Mouse (Mus musculus) inflammation-experienced regulatory T-cells, adult 16 weeks (primary cell): ENCODE measurements around the gene Pex12. TPM values are rescaled to one million over a fixed set of nuclear protein-coding genes. Genes with fewer than 3 reads are reported as not detected.

Source experiments
- polyA plus RNA-seq: library from polyadenylated mRNA; unstranded; fragments of 100-300 nt; shearing (Covaris generic); gene quantifications from one replicate; pipeline ENCODE4 v1.2.1, GENCODE M21; 2017

The Pex12 gene
- polyA plus RNA-seq: 16.3 TPM

DNA sequence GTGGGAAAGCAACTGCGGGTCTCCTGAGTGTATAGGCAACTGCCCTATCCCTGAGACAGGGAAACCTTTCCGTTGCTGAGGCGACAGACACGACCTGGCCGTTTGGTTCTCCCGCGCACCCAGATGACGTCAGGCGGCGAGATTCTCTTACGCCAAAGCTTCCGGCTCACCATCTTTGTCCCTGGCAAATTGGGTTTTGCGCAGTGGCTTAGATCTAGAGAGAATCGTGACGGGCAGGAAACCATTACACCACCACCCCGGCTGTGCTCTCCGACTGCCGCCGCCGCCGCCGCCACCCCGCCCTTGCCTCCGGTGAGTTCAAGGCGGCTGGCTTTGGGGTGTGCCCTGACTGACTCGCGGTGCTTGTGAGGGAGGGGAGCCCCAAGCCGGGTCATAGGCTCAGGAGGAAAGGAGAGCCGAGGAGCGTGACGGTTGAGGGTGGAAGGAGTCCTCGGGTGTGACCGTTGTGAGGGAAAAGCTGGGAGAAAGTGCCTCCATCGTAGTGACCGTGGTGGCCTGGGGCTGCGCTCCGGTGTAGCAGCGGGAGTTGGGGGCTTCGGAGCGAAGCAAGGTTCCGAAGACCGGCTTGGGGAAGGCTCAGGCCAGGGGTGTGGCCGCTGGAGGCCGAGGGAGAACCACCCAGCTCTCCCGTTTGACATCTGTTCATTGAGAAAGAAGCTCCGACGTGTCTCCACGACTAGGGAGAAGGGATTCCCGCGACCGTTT is at the start of gene Pex12:
Gene Pex12 (minus strand): TSS at position 61 of the 726 bp plus-strand sequence.

GRCm38 (mm10) chr11:83298225-83299195 is 3.9 kb downstream of the Pex12 start, which contains the start of gene Ap2b1:
Ap2b1 (plus strand) TSS chr11:83299024.

DNA sequence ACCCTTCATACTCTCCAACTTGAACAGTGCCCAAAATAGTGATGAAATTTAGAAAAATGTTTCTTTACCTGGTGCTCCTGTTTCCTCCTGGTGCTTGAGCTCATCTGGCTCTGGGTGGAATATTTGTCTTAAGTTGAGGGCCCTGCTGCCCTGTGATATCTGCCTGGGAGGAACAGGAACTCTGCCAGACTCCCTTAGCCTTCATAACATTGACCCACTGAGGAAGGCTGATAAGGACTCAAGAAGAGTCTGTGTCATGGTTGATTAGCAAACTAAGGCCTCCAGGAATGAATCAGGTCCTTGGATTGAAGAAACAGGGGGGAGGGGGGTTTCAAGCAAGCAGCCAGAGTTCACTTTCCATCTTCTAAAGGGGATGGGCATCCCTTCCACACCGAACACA is 15.8 kb downstream of the Pex12 start, which contains the start of gene Slfn14:
Gene Slfn14 (minus strand): TSS at position 161 of the 400 bp plus-strand sequence.

Other genes with a start within 250 kb of the Pex12 start
- 684 TPM for gene Slfn2, start 237.5 kb downstream of the Pex12 start, polyA plus RNA-seq
- 220 TPM for gene Slfn1, start 185.7 kb downstream of the Pex12 start, polyA plus RNA-seq
- 0.49 TPM for gene Slfn4, start 127.4 kb downstream of the Pex12 start, polyA plus RNA-seq
- gene Slfn3, start 111.3 kb downstream of the Pex12 start, polyA plus RNA-seq: 4.6 TPM
- gene Slfn14, start 15.9 kb downstream of the Pex12 start, polyA plus RNA-seq: not detected
- gene Ap2b1, start 3.6 kb downstream of the Pex12 start, polyA plus RNA-seq: 53.9 TPM
- not detected for gene Rasl10b, start 106.6 kb upstream of the Pex12 start, polyA plus RNA-seq
- not detected for gene Gas2l2, start 126.9 kb upstream of the Pex12 start, polyA plus RNA-seq
- 2.7 TPM for gene 1700020L24Rik, start 135.1 kb upstream of the Pex12 start, polyA plus RNA-seq
- gene Mmp28, start 160.5 kb upstream of the Pex12 start, polyA plus RNA-seq: not detected
- 18.0 TPM for gene Taf15, start 170.5 kb upstream of the Pex12 start, polyA plus RNA-seq
- 0.30 TPM for gene Heatr9, start 219.6 kb upstream of the Pex12 start, polyA plus RNA-seq
- 149 TPM for gene Ccl5, start 227.9 kb upstream of the Pex12 start, polyA plus RNA-seq